Mouse (Mus musculus) heart, postnatal 36 days (tissue): Measurements from ENCODE around the gene Npdc1. TPM values are rescaled to one million over a fixed set of nuclear protein-coding genes. Genes with fewer than 3 reads are reported as not detected.

Source experiments
- microRNA-seq, 2 experiments: library from miRNA; unstranded; fragments of <30 nt; microRNA quantifications; one replicate each; pipeline ENCODE4 v1.2.0; 2021; ENCODE audit warnings: borderline number of aligned reads in 2 of 2
- total RNA-seq, 2 experiments: library from RNA; stranded (reverse); gene quantifications; 2 replicates each; pipeline ENCODE4 v1.2.3; 2021

The Npdc1 gene
- total RNA-seq, 2 experiments from 2014 or later, result 27.3 to 27.8 TPM

Small RNAs within 50 kb of the gene (microRNA-seq; reads per million reads assigned to microRNA genes)
- 0.67 to 2.2 reads per million in 2 experiments for gene Mir3087

Other genes with a start within 250 kb of the Npdc1 start
- gene Nrarp, start 218.6 kb upstream of the Npdc1 start, total RNA-seq, result 10 to 100 TPM in 1 of 2 experiments, 1 to 10 TPM in 1; 9.7 to 12.0 TPM
- gene Tor4a, start 202.5 kb upstream of the Npdc1 start, total RNA-seq, result 1 to 10 TPM; 4.0 to 5.2 TPM
- gene Nelfb, start 187.9 kb upstream of the Npdc1 start, total RNA-seq, result 10 to 100 TPM; 38.7 to 39.9 TPM
- not detected for gene Stpg3, start 184.7 kb upstream of the Npdc1 start, total RNA-seq
- not detected for gene Fam166a, start 180.6 kb upstream of the Npdc1 start, total RNA-seq
- 100 to 1,000 TPM; 240 to 254 TPM for gene Tubb4b, start 174.6 kb upstream of the Npdc1 start, total RNA-seq
- gene Slc34a3, start 165.0 kb upstream of the Npdc1 start, total RNA-seq, result not detected
- gene Rnf224, start 162.6 kb upstream of the Npdc1 start, total RNA-seq, result not detected
- under 1 TPM; 0.27 to 0.44 TPM for gene Rnf208, start 157.1 kb upstream of the Npdc1 start, total RNA-seq
- not detected for gene Cysrt1, start 156.9 kb upstream of the Npdc1 start, total RNA-seq
- 1 to 10 TPM; 1.2 to 2.2 TPM for gene AL732309.1, start 152.5 kb upstream of the Npdc1 start, total RNA-seq
- gene Tmem203, start 143.9 kb upstream of the Npdc1 start, total RNA-seq, result 10 to 100 TPM; 13.4 to 15.1 TPM
- gene Tprn, start 136.7 kb upstream of the Npdc1 start, total RNA-seq, result 1 to 10 TPM; 4.8 to 8.6 TPM
- 10 to 100 TPM; 37.4 to 44.0 TPM for gene Ssna1, start 126.9 kb upstream of the Npdc1 start, total RNA-seq
- gene Anapc2, start 126.9 kb upstream of the Npdc1 start, total RNA-seq, result 10 to 100 TPM; 38.6 to 39.1 TPM
- gene Tmem210, start 111.2 kb upstream of the Npdc1 start, total RNA-seq, result not detected
- gene Lrrc26, start 109.4 kb upstream of the Npdc1 start, total RNA-seq, result not detected
- not detected for gene Grin1, start 80.2 kb upstream of the Npdc1 start, total RNA-seq
- 10 to 100 TPM; 21.9 to 23.2 TPM for gene Man1b1, start 67.0 kb upstream of the Npdc1 start, total RNA-seq
- 1 to 10 TPM; 3.4 to 3.7 TPM for gene Dpp7, start 43.0 kb upstream of the Npdc1 start, total RNA-seq
- 1 to 10 TPM; 6.7 to 8.6 TPM for gene Uap1l1, start 33.7 kb upstream of the Npdc1 start, total RNA-seq
- under 1 TPM; 0.46 to 0.56 TPM for gene Sapcd2, start 27.0 kb upstream of the Npdc1 start, total RNA-seq
- 10 to 100 TPM; 14.5 to 15.4 TPM for gene Entpd2, start 3.5 kb upstream of the Npdc1 start, total RNA-seq
- gene Fut7, start 23.9 kb downstream of the Npdc1 start, total RNA-seq, result under 1 TPM; 0.27 to 0.36 TPM
- 10 to 100 TPM; 35.5 to 39.9 TPM for gene Abca2, start 29.4 kb downstream of the Npdc1 start, total RNA-seq
- 1 to 10 TPM; 1.2 to 1.6 TPM for gene Clic3, start 57.5 kb downstream of the Npdc1 start, total RNA-seq
- gene Paxx, start 61.7 kb downstream of the Npdc1 start, total RNA-seq, result 10 to 100 TPM; 23.0 to 23.4 TPM
- 100 to 1,000 TPM; 189 to 202 TPM for gene Ptgds, start 70.7 kb downstream of the Npdc1 start, total RNA-seq
- gene Lcn12, start 94.6 kb downstream of the Npdc1 start, total RNA-seq, result not detected
- 10 to 100 TPM; 82.7 to 92.8 TPM for gene Fbxw5, start 101.4 kb downstream of the Npdc1 start, total RNA-seq
- gene C8g, start 102.4 kb downstream of the Npdc1 start, total RNA-seq, result 1 to 10 TPM; 1.5 to 1.6 TPM
- gene Traf2, start 147.6 kb downstream of the Npdc1 start, total RNA-seq, result 10 to 100 TPM; 14.3 to 14.6 TPM
- gene Edf1, start 158.5 kb downstream of the Npdc1 start, total RNA-seq, result 100 to 1,000 TPM; 215 to 227 TPM
- gene Mamdc4, start 175.5 kb downstream of the Npdc1 start, total RNA-seq, result 1 to 10 TPM in 1 of 2 experiments, under 1 TPM in 1; 0.65 to 2.5 TPM
- gene Phpt1, start 175.9 kb downstream of the Npdc1 start, total RNA-seq, result 10 to 100 TPM; 64.1 to 67.4 TPM
- under 1 TPM; 0.08 TPM for gene Ajm1, start 182.4 kb downstream of the Npdc1 start, total RNA-seq
- gene Rabl6, start 209.2 kb downstream of the Npdc1 start, total RNA-seq, result 10 to 100 TPM; 60.9 to 62.5 TPM
- not detected for gene Ccdc183, start 218.3 kb downstream of the Npdc1 start, total RNA-seq
- 10 to 100 TPM; 24.1 to 29.5 TPM for gene Tmem141, start 222.7 kb downstream of the Npdc1 start, total RNA-seq
- 1 to 10 TPM; 5.2 to 7.5 TPM for gene Fcna, start 228.7 kb downstream of the Npdc1 start, total RNA-seq